Mouse (Mus musculus) kidney, adult 9 months (tissue): ENCODE results near the gene Xlr3c.
A peak's percentile ranks its signal among the peaks of the same experiment; 100 is the strongest.
"Not testable (repeated sequence)": the region's sequence is repeated elsewhere in the genome, so short reads cannot be mapped to it uniquely, and the experiment has no call there.

Experiments
- DNase-seq: peaks from one replicate; pipeline ENCODE4 v3.0.0; 2022

Gene Xlr3c

GRCm38 (mm10) chrX:73265270-73265669 lies at the start of gene Xlr3c:
Xlr3c (minus strand) TSS chrX:73265390.
- DNase-seq, result not testable (repeated sequence)

- peak; percentile 38 for DNase-seq
Measured at GRCm38 (mm10) chrX:73312522-73312921, 47.3 kb upstream of the Xlr3c start.

GRCm38 (mm10) chrX:73295745-73296144 lies 30.6 kb upstream of the Xlr3c start:
- peak; percentile 32 for DNase-seq

- not testable (repeated sequence) for DNase-seq
Measured at GRCm38 (mm10) chrX:73292876-73293275, 27.7 kb upstream of the Xlr3c start, which contains the start of the genes Xlr5a and Xlr5c. Xlr5a (minus strand) TSS chrX:73292976. Xlr5c (minus strand) TSS chrX:73292976.

GRCm38 (mm10) chrX:73262428-73262827 lies 2.8 kb downstream of the Xlr3c start:
- DNase-seq, result not testable (repeated sequence)

DNA sequence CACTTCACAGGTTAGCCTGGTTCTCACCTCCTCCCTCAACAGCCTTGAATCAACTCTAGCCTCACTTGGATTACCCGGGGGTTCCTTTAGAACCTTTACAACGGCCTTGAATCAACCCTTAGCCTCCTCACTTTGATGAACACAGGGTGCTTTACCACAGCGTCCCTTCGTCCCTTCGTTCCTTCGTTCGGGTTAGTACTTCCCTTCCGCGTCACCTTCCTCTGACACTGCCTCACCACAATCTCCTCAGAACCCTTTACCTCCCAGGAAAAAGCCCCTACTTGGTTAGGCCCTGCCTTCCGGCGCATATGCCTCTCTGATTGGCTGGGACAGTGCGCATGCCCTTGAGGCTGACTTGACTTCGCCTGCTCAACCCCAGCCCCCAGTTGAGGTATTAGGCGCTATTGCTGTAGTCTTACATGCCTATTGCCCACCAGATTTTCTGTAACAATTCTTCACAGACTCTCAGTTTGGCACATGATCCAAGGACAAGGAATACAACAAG lies 22.3 kb downstream of the Xlr3c start, which contains the start of gene Xlr4c:
Gene Xlr4c (minus strand): TSS at position 310 of the 505 bp plus-strand sequence.
- DNase-seq, result not testable (repeated sequence)

DNA sequence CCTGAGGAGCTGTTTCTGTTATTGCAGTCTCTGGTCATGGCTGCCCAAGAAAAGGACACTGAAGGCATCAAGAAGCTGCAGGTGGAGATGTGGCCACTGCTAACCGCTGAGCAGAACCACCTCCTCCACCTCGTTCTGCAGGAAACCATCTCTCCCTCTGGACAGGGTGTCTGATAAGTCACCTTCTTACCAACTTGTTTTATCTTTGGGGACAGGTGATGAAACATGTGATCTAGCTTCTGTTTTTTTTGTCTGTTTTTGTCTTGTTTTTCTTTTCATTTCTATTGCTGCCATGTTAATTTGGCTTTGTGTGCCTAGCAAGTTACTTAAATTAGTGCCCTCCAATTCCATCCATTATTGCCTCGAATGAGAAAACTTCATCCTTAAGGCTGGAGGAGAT lies 35.9 kb downstream of the Xlr3c start:
- DNase-seq, result no peak

- peak; percentile 66 for DNase-seq
Measured at GRCm38 (mm10) chrX:73228606-73229214, 36.5 kb downstream of the Xlr3c start.

DNA sequence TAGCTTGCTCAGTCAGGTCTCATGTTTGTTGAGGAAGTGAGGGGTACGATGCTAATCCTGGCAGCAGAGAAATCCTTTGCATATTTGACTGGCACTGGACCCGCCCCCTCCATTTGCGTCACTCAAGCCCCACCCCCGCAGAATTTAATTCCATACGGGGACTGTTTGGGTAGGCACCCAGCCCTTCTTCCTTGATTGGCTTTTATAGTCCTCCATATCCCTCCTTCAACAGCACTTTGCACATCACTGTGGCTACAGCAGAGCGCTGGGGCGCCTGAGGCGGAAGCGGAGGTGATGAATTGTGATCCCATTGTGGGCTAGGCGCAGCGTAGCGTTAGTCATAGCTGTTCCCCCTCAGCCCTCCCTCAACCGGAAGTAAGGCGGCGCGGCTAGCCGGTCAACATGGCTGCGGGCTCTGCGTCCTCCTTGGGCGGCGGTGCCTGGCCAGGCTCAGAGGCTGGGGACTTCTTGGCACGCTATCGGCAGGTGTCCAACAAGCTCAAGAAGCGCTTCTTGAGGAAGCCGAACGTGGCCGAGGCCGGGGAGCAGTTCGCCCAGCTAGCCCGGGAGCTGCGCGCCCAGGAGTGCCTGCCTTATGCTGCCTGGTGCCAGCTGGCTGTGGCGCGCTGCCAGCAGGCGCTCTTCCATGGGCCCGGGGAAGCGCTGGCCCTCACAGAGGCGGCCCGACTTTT lies 37.1 kb downstream of the Xlr3c start, which contains the start of gene F8a:
Gene F8a (plus strand): TSS at position 378 of the 692 bp plus-strand sequence.
- peak; percentile 85 for DNase-seq

DNA sequence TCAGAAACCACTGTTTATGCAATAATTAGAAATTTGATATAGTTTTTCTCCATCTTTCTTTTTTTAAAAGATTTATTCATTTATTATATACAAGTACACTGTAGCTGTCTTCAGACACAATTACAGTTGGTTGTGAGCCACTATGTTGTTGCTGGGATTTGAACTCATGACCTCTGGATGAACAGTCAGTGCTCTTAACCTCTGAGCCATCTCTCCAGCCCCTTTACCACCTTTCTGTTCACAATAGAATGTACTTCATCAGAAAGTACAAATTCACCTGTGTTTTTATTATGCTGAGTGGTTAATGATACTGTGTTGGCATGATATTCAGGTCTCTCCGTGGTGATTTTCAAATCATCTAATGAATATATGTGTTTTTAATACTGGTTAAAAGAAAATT lies 39.8 kb downstream of the Xlr3c start:
- DNase-seq, result no peak

DNA sequence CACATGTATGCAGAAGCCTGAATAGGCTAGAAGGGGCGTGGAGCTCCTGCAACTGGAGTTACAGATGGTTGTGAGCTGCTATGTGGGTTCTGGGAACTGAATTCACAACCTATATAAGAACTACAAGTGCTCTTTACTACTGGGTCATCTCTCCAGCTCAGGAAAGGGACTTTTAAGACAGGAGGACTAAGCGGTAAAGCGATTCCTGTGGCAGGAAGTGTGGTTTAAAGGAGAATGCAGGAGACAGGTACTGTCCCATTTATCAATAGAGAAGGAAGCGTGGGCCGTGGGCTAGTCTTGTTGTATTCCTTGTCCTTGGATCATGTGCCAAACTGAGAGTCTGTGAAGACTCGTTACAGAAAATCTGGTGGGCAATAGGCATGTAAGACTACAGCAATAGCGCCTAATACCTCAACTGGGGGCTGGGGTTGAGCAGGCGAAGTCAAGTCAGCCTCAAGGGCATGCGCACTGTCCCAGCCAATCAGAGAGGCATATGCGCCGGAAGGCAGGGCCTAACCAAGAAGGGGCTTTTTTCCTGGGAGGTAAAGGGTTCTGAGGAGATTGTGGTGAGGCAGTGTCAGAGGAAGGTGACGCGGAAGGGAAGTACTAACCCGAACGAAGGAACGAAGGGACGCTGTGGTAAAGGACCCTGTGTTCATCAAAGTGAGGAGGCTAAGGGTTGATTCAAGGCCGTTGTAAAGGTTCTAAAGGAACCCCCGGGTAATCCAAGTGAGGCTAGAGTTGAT lies 51.2 kb downstream of the Xlr3c start, which contains the start of gene Xlr4b:
Gene Xlr4b (plus strand): TSS at position 515 of the 746 bp plus-strand sequence.
- not testable (repeated sequence) for DNase-seq
